Mouse (Mus musculus) spleen, postnatal 36 days (tissue): ENCODE measurements around the gene Relt.
A peak's percentile ranks its signal among the peaks of the same experiment; 100 is the strongest.

ENCODE experiments used
- DNase-seq, 2 experiments: peaks; one replicate each; pipeline ENCODE4 v3.0.0; 2022; ENCODE audit warnings: low spot score in 2 of 2, mixed read lengths in 1 of 2

Gene Relt

DNA sequence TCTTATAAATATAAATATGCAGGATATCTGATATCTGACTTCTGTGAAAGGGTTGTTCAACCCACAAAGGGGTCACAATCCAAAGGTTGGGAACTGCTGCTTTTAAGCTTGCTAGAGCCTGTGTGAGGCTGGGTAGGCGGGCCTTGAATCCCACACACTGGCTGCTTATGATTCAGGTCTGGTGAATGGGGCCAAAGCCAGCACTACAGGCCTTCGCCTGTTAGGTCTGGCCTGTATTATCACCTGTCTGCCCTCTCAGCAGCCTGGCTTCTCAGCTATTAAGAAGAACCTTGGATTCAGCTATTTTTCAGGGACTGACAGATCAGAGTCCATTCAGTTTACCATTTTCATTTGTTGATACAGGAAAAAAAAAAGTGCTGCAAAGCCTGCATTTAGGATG is 57.9 kb downstream of the Relt start:
- DNase-seq, result no peak

DNA sequence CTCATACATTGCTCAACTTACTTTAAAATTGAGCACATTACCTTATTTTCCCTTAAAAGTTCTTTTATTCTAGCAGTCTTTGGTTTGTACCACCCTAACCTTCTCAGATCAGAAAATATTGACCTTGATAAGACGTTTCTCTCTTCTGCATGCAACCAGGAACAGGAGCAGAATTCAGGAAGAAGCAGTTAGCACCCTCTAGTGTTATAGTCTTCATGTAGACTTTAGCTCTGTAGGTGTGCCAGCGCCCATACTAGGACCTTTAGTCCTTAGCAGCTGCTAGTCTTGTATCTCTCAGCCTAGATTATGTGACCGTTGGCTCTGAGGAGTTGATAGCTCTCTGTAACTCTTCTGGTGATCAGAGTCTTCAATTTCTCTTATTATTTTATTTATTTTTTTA is 64.4 kb downstream of the Relt start:
- DNase-seq, result peak in 1 of 2 experiments; percentile 18
